Mouse (Mus musculus): ENCODE measurements around the gene Robo3.

DNA sequence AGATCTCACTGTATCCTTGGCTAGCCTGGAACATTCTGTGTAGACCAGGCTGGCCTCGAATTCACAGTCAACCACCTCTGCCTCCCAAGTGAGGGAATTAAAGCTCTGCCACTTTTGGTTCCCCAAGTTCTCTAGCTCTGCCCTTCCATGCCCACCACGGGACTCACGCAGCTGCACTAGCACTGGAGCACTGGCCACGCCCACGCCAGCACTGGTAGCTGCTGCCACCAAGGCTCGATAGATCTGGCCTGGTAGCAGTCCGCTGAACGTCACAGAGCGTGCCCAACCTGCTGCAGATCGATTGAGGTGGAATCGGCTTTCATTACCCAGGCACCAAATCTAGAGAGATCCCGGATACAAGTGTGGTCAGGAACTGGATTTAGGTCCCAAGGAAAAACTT lies 11.8 kb downstream of the Robo3 start:
- no peak for TF ChIP-seq CTCF (IDR thresholded peaks at IDR 0.05; ENCODE audit: low read depth, low read length)
- TF ChIP-seq POLR2AphosphoS5 (IDR thresholded peaks at IDR 0.05; ENCODE audit: insufficient replicate concordance, low read depth, low read length) = no peak

Measured in G1E (cell line).